Mouse (Mus musculus): ENCODE data around the gene Rhov. TPM values are rescaled to one million over a fixed set of nuclear protein-coding genes. Genes with fewer than 3 reads are reported as not detected.

Rhov gene
- total RNA-seq (2021), result 10 to 100 TPM in 1 of 2 experiments, 1 to 10 TPM in 1; 9.8 to 11.1 TPM
- long read RNA-seq, experiment 1, transcript Rhov-201 (3 exons, 1,703 nt), result major isoform, 15 of 15 reads
- long read RNA-seq, experiment 1, partial matches to known transcripts, result 0 of 15 reads
- long read RNA-seq, experiment 1, other reads (novel, unspliced or antisense), result 0 of 15 reads
- long read RNA-seq, experiment 2, transcript Rhov-201 (3 exons, 1,703 nt), result major isoform, 11 of 13 reads
- long read RNA-seq, experiment 2, partial matches to known transcripts, result 0 of 13 reads
- long read RNA-seq, experiment 2, other reads (novel, unspliced or antisense), result 2 of 13 reads

GRCm38 (mm10) chr2:119270643-119271331, at the start of gene Rhov:
Gene Rhov, minus strand, starts transcription at chr2:119271272.
- peak; percentile 17; the same call in 1 of the 2 replicates for TF ChIP-seq CTCF (IDR thresholded peaks at IDR 0.05)
- Histone ChIP-seq H3K4me3 (peak within 1 kb of the TSS; percentile 73), H3K27ac (peak within 1 kb of the TSS; percentile 84)
- peak; percentile 62 to 67 for DNase-seq (ENCODE audit: extremely low spot score in 1 of 2, low spot score in 2 of 2)
- intact Hi-C loops (cut with DNase I), result no loop called here

DNA sequence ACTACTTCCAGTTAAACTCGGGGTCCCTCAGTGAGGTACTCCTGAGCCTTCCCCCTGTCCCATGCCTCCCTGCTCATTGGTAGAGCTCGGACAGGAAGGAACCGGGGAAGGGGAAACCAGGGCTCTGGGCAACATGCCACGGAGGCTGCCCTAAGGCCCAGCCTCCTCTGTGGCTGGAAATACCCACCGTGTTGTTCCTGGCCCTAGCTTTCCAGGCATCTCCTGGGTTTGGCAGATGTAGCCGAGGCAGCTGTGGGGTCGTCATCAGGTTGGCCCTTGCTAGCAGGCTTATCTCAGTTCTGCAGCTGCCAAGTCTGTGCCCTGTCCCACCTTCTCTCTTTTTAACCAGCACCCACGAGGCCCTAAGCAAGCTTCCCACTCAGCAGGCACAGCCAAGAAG, 49.5 kb upstream of the Rhov start:
- TF ChIP-seq CTCF (IDR thresholded peaks at IDR 0.05), result no peak
- H3K27ac ChIP-seq, result no peak overlapping the region
- intact Hi-C loops (cut with DNase I), result no loop called here

GRCm38 (mm10) chr2:119318043-119318710, 47.1 kb upstream of the Rhov start:
- intact Hi-C loops (cut with DNase I), result no loop called here
- no peak for DNase-seq (ENCODE audit: extremely low spot score in 1 of 2, low spot score in 2 of 2)
- Histone ChIP-seq H3K4me3 (no peak overlapping the region), H3K27ac (no peak overlapping the region)
- TF ChIP-seq CTCF (IDR thresholded peaks at IDR 0.05), result no peak

More for the DNA sequence above, 49.5 kb upstream of the Rhov start:
- no peak for DNase-seq (ENCODE audit: extremely low spot score in 1 of 2, low spot score in 2 of 2)
- H3K4me3 ChIP-seq, result no peak overlapping the region

- DNase-seq (ENCODE audit: extremely low spot score in 1 of 2, low spot score in 2 of 2), result no peak
- intact Hi-C loops (cut with DNase I), result no loop called here
- H3K4me3 ChIP-seq, result no peak overlapping the region
- no peak overlapping the region for H3K27ac ChIP-seq
- no peak for TF ChIP-seq CTCF (IDR thresholded peaks at IDR 0.05)
Measured at GRCm38 (mm10) chr2:119314742-119315310, 43.8 kb upstream of the Rhov start.

GRCm38 (mm10) chr2:119313780-119314479, 42.9 kb upstream of the Rhov start:
- Histone ChIP-seq H3K4me3 (no peak overlapping the region), H3K27ac (no peak overlapping the region)
- intact Hi-C loops (cut with DNase I), result no loop called here
- no peak for TF ChIP-seq CTCF (IDR thresholded peaks at IDR 0.05)
- no peak for DNase-seq (ENCODE audit: extremely low spot score in 1 of 2, low spot score in 2 of 2)

DNA sequence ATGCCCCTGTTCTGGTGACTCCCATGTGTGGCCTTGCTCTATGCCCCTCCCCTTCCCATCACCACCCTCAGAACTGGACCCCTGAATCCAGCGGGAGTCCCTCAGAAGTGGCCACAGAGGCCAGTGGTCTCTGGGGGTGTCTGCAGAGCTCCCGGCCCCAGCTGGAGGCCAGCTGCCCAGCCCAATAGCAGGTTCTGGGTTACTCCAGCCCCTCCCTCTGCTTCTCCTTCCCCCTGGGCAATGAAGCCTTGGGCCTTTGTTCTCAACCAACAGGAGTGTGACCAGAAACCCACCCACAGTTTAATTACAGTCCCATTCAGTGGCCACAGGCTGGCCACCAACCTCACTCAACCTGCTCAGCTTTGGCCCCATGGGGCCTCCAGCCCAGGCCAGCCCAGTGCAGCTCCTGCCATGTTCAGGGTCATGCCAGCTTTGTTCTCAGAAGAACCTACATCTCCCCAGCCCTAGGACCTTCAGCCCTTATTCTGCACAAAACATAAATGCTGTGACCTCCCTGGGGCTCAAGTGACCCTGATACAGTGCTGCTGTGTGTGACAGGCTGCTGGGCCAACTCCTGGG, 41.4 kb upstream of the Rhov start:
- Histone ChIP-seq H3K4me3 (no peak overlapping the region), H3K27ac (no peak overlapping the region)
- intact Hi-C loops (cut with DNase I), result no loop called here
- DNase-seq (ENCODE audit: extremely low spot score in 1 of 2, low spot score in 2 of 2), result no peak
- TF ChIP-seq CTCF (IDR thresholded peaks at IDR 0.05), result no peak

GRCm38 (mm10) chr2:119311544-119311943, 40.5 kb upstream of the Rhov start:
- H3K4me3 ChIP-seq, result no peak overlapping the region
- no peak for DNase-seq (ENCODE audit: extremely low spot score in 1 of 2, low spot score in 2 of 2)
- no peak for TF ChIP-seq CTCF (IDR thresholded peaks at IDR 0.05)
- intact Hi-C loops (cut with DNase I), result no loop called here
- no peak overlapping the region for H3K27ac ChIP-seq

- no peak for DNase-seq (ENCODE audit: extremely low spot score in 1 of 2, low spot score in 2 of 2)
- Histone ChIP-seq H3K27ac (no peak overlapping the region), H3K4me3 (no peak overlapping the region)
- TF ChIP-seq CTCF (IDR thresholded peaks at IDR 0.05), result no peak
- intact Hi-C loops (cut with DNase I), result loop anchor here (5.0 kb wide), 1 partner anchor 217 kb away; no protein-coding TSS in a partner anchor
Measured at GRCm38 (mm10) chr2:119304798-119305208, 33.7 kb upstream of the Rhov start.

DNA sequence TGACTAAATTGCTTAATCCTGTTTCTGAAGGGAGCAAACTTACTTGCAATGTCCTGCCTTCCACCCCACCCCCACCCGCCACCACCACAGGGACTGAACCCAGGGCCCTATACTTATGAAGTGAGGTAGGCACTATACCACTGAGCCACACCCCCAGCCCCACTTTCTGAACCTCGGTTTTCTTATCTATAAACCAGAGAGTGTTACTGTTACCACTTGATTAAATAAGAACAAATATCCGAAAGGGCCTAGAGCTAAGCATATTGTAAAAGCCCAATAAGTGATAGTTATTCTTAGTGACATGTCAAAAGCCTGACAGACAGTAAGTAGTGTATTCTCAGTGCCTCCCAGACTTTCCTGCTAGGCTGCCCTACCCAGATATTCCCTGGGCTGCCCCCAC, 33.3 kb upstream of the Rhov start:
- no peak for DNase-seq (ENCODE audit: extremely low spot score in 1 of 2, low spot score in 2 of 2)
- intact Hi-C loops (cut with DNase I), result loop anchor here (5.0 kb wide), 1 partner anchor 218 kb away; no protein-coding TSS in a partner anchor
- no peak for TF ChIP-seq CTCF (IDR thresholded peaks at IDR 0.05)

DNA sequence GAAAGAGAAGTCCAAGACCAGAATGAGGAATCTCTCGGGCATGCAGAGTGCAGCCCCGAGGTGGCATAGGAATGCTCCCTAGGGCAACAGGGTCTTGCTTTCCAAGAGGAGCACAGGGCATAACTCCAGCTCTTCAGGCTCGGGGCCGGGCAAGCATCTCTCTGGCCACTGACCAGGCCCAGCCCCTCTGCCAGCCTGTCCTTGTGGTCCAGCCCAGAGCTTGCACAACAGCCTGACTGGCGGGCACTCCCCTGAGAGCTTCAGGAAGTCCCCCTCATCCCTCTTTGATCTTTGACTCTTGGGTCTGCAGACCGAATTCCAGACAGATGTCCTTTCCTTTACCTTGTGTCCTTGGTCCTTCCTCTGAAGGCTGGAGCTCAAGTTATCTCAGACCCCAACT, 31.8 kb upstream of the Rhov start:
- no peak for TF ChIP-seq CTCF (IDR thresholded peaks at IDR 0.05)
- H3K4me3 ChIP-seq, result no peak overlapping the region
- DNase-seq (ENCODE audit: extremely low spot score in 1 of 2, low spot score in 2 of 2), result no peak
- H3K27ac ChIP-seq, result no peak overlapping the region
- intact Hi-C loops (cut with DNase I), result loop anchor here (5.0 kb wide), 1 partner anchor 219 kb away; no protein-coding TSS in a partner anchor

More for the DNA sequence above, 33.3 kb upstream of the Rhov start:
- Histone ChIP-seq H3K27ac (no peak overlapping the region), H3K4me3 (no peak overlapping the region)

Measured in left cerebral cortex, adult 2 months (tissue).